Mouse (Mus musculus): ENCODE measurements around the gene Ly6g5b.

GRCm38 (mm10) chr17:35106522-35106921 is 8.7 kb downstream of the Ly6g5b start:
- TF ChIP-seq CTCF (IDR thresholded peaks at IDR 0.05; ENCODE audit: control insufficient read depth, insufficient read depth, low read length) (no peak), POLR2A (IDR thresholded peaks at IDR 0.05; ENCODE audit: borderline replicate concordance, control insufficient read depth, low read depth, low read length) (no peak)
